Mouse (Mus musculus): Measurements from ENCODE around the gene Sptbn2. TPM values are rescaled to one million over a fixed set of nuclear protein-coding genes. Genes with fewer than 3 reads are reported as not detected.

The Sptbn2 gene
- polyA plus RNA-seq, 1 experiment from 2014 or later: 32.2 TPM

GRCm38 (mm10) chr19:4717281-4717680, 6.3 kb downstream of the Sptbn2 start:
- H3K9me3 ChIP-seq (replicated peaks; ENCODE audit: control insufficient read depth, low read length, poor library complexity, severe bottlenecking): no peaks in the 10 kb centered on the region
- 98% methylated on average over 2 of the region's 2 CpGs for WGBS
- no peak overlapping the region for H3K9ac ChIP-seq (ENCODE audit: low read depth, low read length)
- no peak overlapping the region for H3K27ac ChIP-seq (ENCODE audit: low read length)
- H3K36me3 ChIP-seq (ENCODE audit: control insufficient read depth, insufficient read depth, low read length): 0 out of 2 replicates have a peak, but pooled peaks cover 6% of the 10 kb centered on the region
- no peaks in the 10 kb centered on the region for H3K27me3 ChIP-seq (ENCODE audit: control insufficient read depth, insufficient read depth, low read depth, low read length)
- peaks cover 22% of the 10 kb centered on the region for H3K4me1 ChIP-seq (ENCODE audit: control insufficient read depth, insufficient read depth, low read length)
- ATAC-seq: no peak
- H3K4me2 ChIP-seq (ENCODE audit: low read length): no peak overlapping the region
- no peak overlapping the region for H3K4me3 ChIP-seq (ENCODE audit: low read depth, low read length)

DNA sequence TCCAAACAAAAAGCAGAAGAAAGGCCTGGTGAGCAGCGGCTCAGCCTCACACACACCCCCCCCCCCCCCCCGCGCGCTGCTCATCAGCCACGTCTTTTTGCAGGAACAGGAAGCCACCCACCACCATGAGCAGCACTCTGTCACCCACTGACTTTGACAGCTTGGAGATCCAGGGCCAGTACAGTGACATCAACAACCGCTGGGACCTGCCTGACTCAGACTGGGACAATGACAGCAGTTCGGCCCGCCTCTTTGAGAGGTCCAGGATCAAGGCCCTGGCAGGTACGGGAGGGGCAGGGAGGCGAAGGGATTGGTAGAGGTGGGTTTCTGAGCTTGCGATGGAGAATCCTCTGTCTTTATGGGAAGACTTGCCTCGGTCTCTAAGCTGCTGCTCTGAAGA, 7.7 kb downstream of the Sptbn2 start:
- no peak for ATAC-seq
- H3K27ac ChIP-seq (ENCODE audit: low read length): no peak overlapping the region
- H3K36me3 ChIP-seq (ENCODE audit: control insufficient read depth, insufficient read depth, low read length): 0 out of 2 replicates have a peak, but pooled peaks cover 6% of the 10 kb centered on the region
- 36% methylated on average over 12 of the region's 12 CpGs for WGBS
- no peak overlapping the region for H3K4me3 ChIP-seq (ENCODE audit: low read depth, low read length)
- no peaks in the 10 kb centered on the region for H3K27me3 ChIP-seq (ENCODE audit: control insufficient read depth, insufficient read depth, low read depth, low read length)
- no peak overlapping the region for H3K9ac ChIP-seq (ENCODE audit: low read depth, low read length)
- H3K4me2 ChIP-seq (ENCODE audit: low read length): no peak overlapping the region
- H3K4me1 ChIP-seq (ENCODE audit: control insufficient read depth, insufficient read depth, low read length): peaks cover 14% of the 10 kb centered on the region
- H3K9me3 ChIP-seq (replicated peaks; ENCODE audit: control insufficient read depth, low read length, poor library complexity, severe bottlenecking): no peaks in the 10 kb centered on the region

DNA sequence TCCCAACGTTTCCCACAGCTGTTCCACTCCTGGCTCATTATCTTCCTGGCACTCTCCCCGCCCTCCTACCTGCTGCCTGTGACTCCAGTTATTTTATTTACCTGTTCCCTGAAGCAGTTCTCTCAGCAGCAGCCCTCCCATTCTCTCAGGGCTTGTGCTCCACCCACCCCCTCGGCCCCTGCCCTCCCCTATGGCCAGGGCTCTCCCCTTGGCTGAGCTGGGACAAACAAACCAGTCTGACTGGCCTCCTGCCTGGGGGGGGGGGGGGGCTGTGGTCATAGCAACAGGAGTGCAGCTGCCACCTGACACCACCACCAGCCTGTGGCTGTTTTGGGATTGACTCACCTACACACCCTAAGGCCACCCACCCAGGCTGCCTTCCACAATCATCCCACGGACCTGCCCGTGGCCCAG, 8.4 kb downstream of the Sptbn2 start:
- Histone ChIP-seq H3K4me1 (ENCODE audit: control insufficient read depth, insufficient read depth, low read length) (peaks cover 7% of the 10 kb centered on the region), H3K9ac (ENCODE audit: low read depth, low read length) (no peak overlapping the region), H3K27ac (ENCODE audit: low read length) (no peak overlapping the region), H3K27me3 (ENCODE audit: control insufficient read depth, insufficient read depth, low read depth, low read length) (no peaks in the 10 kb centered on the region), H3K36me3 (ENCODE audit: control insufficient read depth, insufficient read depth, low read length) (peaks cover 8% of the 10 kb centered on the region; the same call in 1 of the 2 replicates), H3K4me3 (ENCODE audit: low read depth, low read length) (no peak overlapping the region), H3K4me2 (ENCODE audit: low read length) (no peak overlapping the region), H3K9me3 (replicated peaks; ENCODE audit: control insufficient read depth, low read length, poor library complexity, severe bottlenecking) (no peaks in the 10 kb centered on the region)
- 15% methylated on average over 5 of the region's 5 CpGs for WGBS
- no peak for ATAC-seq

- no peak overlapping the region for H3K9ac ChIP-seq (ENCODE audit: low read depth, low read length)
- H3K4me2 ChIP-seq (ENCODE audit: low read length): no peak overlapping the region
- H3K9me3 ChIP-seq (replicated peaks; ENCODE audit: control insufficient read depth, low read length, poor library complexity, severe bottlenecking): no peaks in the 10 kb centered on the region
- ATAC-seq: no peak
- no peaks in the 10 kb centered on the region for H3K27me3 ChIP-seq (ENCODE audit: control insufficient read depth, insufficient read depth, low read depth, low read length)
- H3K27ac ChIP-seq (ENCODE audit: low read length): no peak overlapping the region
- no peaks in the 10 kb centered on the region; the same call in 1 of the 2 replicates for H3K4me1 ChIP-seq (ENCODE audit: control insufficient read depth, insufficient read depth, low read length)
- H3K36me3 ChIP-seq (ENCODE audit: control insufficient read depth, insufficient read depth, low read length): peaks cover 13% of the 10 kb centered on the region; the same call in 1 of the 2 replicates
- whole genome bisulfite sequencing: 85% methylated on average over 15 of the region's 15 CpGs
- no peak overlapping the region for H3K4me3 ChIP-seq (ENCODE audit: low read depth, low read length)
Observed at GRCm38 (mm10) chr19:4720112-4720511, 9.1 kb downstream of the Sptbn2 start.

DNA sequence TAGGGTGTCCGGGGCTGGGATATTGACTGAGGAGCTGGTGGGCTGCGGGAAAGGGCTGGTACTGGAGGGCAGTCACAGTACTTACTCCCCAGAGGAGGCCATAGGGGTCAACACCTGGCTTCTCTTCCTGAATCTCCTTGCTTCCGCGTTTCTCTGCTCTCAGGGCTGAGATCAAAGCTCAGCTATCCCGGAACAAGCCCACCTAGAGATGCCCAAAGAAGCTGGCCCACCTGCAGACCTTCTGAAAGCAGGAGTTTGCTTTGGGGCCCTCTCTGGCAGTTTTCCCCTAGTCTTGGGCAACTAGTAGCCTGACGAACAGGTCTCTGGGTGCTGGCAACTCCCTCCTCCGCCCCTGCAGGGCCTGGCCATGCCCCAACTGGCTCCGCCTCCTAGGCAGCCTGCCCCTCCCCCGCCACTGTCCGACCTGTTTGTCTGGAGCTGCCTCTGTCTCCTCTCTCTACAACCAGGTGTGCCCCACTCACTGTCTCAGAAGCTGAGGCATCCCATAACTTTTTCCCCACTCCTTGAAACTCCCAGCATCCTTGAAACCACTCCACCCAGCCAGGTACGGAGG, 9.8 kb downstream of the Sptbn2 start:
- Histone ChIP-seq H3K9ac (ENCODE audit: low read depth, low read length) (no peak overlapping the region), H3K27me3 (ENCODE audit: control insufficient read depth, insufficient read depth, low read depth, low read length) (no peaks in the 10 kb centered on the region), H3K36me3 (ENCODE audit: control insufficient read depth, insufficient read depth, low read length) (peaks cover 16% of the 10 kb centered on the region; the same call in 1 of the 2 replicates), H3K4me3 (ENCODE audit: low read depth, low read length) (no peak overlapping the region), H3K4me1 (ENCODE audit: control insufficient read depth, insufficient read depth, low read length) (no peaks in the 10 kb centered on the region), H3K9me3 (replicated peaks; ENCODE audit: control insufficient read depth, low read length, poor library complexity, severe bottlenecking) (no peaks in the 10 kb centered on the region), H3K27ac (ENCODE audit: low read length) (no peak overlapping the region), H3K4me2 (ENCODE audit: low read length) (no peak overlapping the region)
- ATAC-seq: no peak
- WGBS: 18% methylated on average over 11 of the region's 11 CpGs

GRCm38 (mm10) chr19:4729186-4729585, 18.2 kb downstream of the Sptbn2 start:
- Histone ChIP-seq H3K4me1 (ENCODE audit: control insufficient read depth, insufficient read depth, low read length) (no peaks in the 10 kb centered on the region), H3K9ac (ENCODE audit: low read depth, low read length) (no peak overlapping the region), H3K36me3 (ENCODE audit: control insufficient read depth, insufficient read depth, low read length) (peaks cover 65% of the 10 kb centered on the region), H3K27me3 (ENCODE audit: control insufficient read depth, insufficient read depth, low read depth, low read length) (no peaks in the 10 kb centered on the region), H3K9me3 (replicated peaks; ENCODE audit: control insufficient read depth, low read length, poor library complexity, severe bottlenecking) (no peaks in the 10 kb centered on the region), H3K4me2 (ENCODE audit: low read length) (no peak overlapping the region), H3K27ac (ENCODE audit: low read length) (no peak overlapping the region), H3K4me3 (ENCODE audit: low read depth, low read length) (no peak overlapping the region)
- WGBS: 95% methylated on average over 9 of the region's 9 CpGs
- ATAC-seq: no peak

GRCm38 (mm10) chr19:4733052-4733451, 22.1 kb downstream of the Sptbn2 start:
- no peak for ATAC-seq
- H3K4me1 ChIP-seq (ENCODE audit: control insufficient read depth, insufficient read depth, low read length): no peaks in the 10 kb centered on the region
- no peak overlapping the region for H3K4me2 ChIP-seq (ENCODE audit: low read length)
- H3K27me3 ChIP-seq (ENCODE audit: control insufficient read depth, insufficient read depth, low read depth, low read length): no peaks in the 10 kb centered on the region
- no peak overlapping the region for H3K27ac ChIP-seq (ENCODE audit: low read length)
- H3K36me3 ChIP-seq (ENCODE audit: control insufficient read depth, insufficient read depth, low read length): peaks cover 64% of the 10 kb centered on the region
- H3K9me3 ChIP-seq (replicated peaks; ENCODE audit: control insufficient read depth, low read length, poor library complexity, severe bottlenecking): no peaks in the 10 kb centered on the region
- WGBS: 94% methylated on average over 3 of the region's 3 CpGs
- H3K9ac ChIP-seq (ENCODE audit: low read depth, low read length): no peak overlapping the region
- no peak overlapping the region for H3K4me3 ChIP-seq (ENCODE audit: low read depth, low read length)

- no peak for ATAC-seq
- no peak overlapping the region for H3K9ac ChIP-seq (ENCODE audit: low read depth, low read length)
- 90% methylated on average over 13 of the region's 13 CpGs for WGBS
Observed at GRCm38 (mm10) chr19:4737866-4738265, 26.9 kb downstream of the Sptbn2 start.

GRCm38 (mm10) chr19:4739053-4739452, 28.1 kb downstream of the Sptbn2 start:
- 96% methylated on average over 11 of the region's 11 CpGs for WGBS

More at GRCm38 (mm10) chr19:4737866-4738265, 26.9 kb downstream of the Sptbn2 start:
- Histone ChIP-seq H3K27ac (ENCODE audit: low read length) (no peak overlapping the region), H3K4me3 (ENCODE audit: low read depth, low read length) (no peak overlapping the region), H3K9me3 (replicated peaks; ENCODE audit: control insufficient read depth, low read length, poor library complexity, severe bottlenecking) (no peaks in the 10 kb centered on the region), H3K4me1 (ENCODE audit: control insufficient read depth, insufficient read depth, low read length) (no peaks in the 10 kb centered on the region), H3K27me3 (ENCODE audit: control insufficient read depth, insufficient read depth, low read depth, low read length) (no peaks in the 10 kb centered on the region), H3K4me2 (ENCODE audit: low read length) (no peak overlapping the region), H3K36me3 (ENCODE audit: control insufficient read depth, insufficient read depth, low read length) (peaks cover 65% of the 10 kb centered on the region)

More at GRCm38 (mm10) chr19:4739053-4739452, 28.1 kb downstream of the Sptbn2 start:
- Histone ChIP-seq H3K9me3 (replicated peaks; ENCODE audit: control insufficient read depth, low read length, poor library complexity, severe bottlenecking) (no peaks in the 10 kb centered on the region), H3K4me2 (ENCODE audit: low read length) (no peak overlapping the region), H3K36me3 (ENCODE audit: control insufficient read depth, insufficient read depth, low read length) (peaks cover 59% of the 10 kb centered on the region), H3K4me1 (ENCODE audit: control insufficient read depth, insufficient read depth, low read length) (no peaks in the 10 kb centered on the region), H3K9ac (ENCODE audit: low read depth, low read length) (no peak overlapping the region), H3K27ac (ENCODE audit: low read length) (no peak overlapping the region), H3K27me3 (ENCODE audit: control insufficient read depth, insufficient read depth, low read depth, low read length) (no peaks in the 10 kb centered on the region), H3K4me3 (ENCODE audit: low read depth, low read length) (no peak overlapping the region)
- no peak for ATAC-seq
